Mouse (Mus musculus) right cerebral cortex, postnatal 4 days (tissue): Measurements from ENCODE around the gene Ndufv3.
"Not testable (repeated sequence)": the region's sequence is repeated elsewhere in the genome, so short reads cannot be mapped to it uniquely, and the experiment has no call there.

Experiments used
- DNase-seq: peaks from one replicate; pipeline ENCODE4 v3.0.0-alpha.2; 2022

Gene Ndufv3

GRCm38 (mm10) chr17:31512593-31512992 lies 7.3 kb upstream of the Ndufv3 start:
- no peak for DNase-seq

GRCm38 (mm10) chr17:31514696-31515095 lies 5.2 kb upstream of the Ndufv3 start:
- DNase-seq: no peak

GRCm38 (mm10) chr17:31519344-31519945 lies 470 bp upstream of the Ndufv3 start:
- DNase-seq: no peak

- DNase-seq: peak; percentile 64
Observed at GRCm38 (mm10) chr17:31520895-31521294, 980 bp downstream of the Ndufv3 start.

GRCm38 (mm10) chr17:31521948-31522347 lies 2.0 kb downstream of the Ndufv3 start:
- peak; percentile 56 for DNase-seq

- no peak for DNase-seq
Observed at GRCm38 (mm10) chr17:31525114-31525513, 5.2 kb downstream of the Ndufv3 start.

GRCm38 (mm10) chr17:31525816-31526215 lies 5.9 kb downstream of the Ndufv3 start:
- DNase-seq: no peak

- peak; percentile 60 for DNase-seq
Observed at GRCm38 (mm10) chr17:31529314-31529713, 9.4 kb downstream of the Ndufv3 start.

GRCm38 (mm10) chr17:31531441-31532158 lies 11.7 kb downstream of the Ndufv3 start:
- no peak for DNase-seq

- DNase-seq: not testable (repeated sequence)
Observed at GRCm38 (mm10) chr17:31532331-31532730, 12.4 kb downstream of the Ndufv3 start.

GRCm38 (mm10) chr17:31535358-31535757 lies 15.4 kb downstream of the Ndufv3 start:
- no peak for DNase-seq

GRCm38 (mm10) chr17:31535871-31536629 lies 16.1 kb downstream of the Ndufv3 start:
- peak; percentile 68 for DNase-seq

- no peak for DNase-seq
Observed at GRCm38 (mm10) chr17:31540101-31540500, 20.2 kb downstream of the Ndufv3 start.

GRCm38 (mm10) chr17:31540809-31541459 lies 21.0 kb downstream of the Ndufv3 start:
- no peak for DNase-seq

- no peak for DNase-seq
Observed at GRCm38 (mm10) chr17:31541460-31541831, 21.5 kb downstream of the Ndufv3 start.

GRCm38 (mm10) chr17:31543574-31543973 lies 23.7 kb downstream of the Ndufv3 start:
- DNase-seq: no peak

GRCm38 (mm10) chr17:31546444-31547196 lies 26.7 kb downstream of the Ndufv3 start:
- no peak for DNase-seq

GRCm38 (mm10) chr17:31547974-31548373 lies 28.1 kb downstream of the Ndufv3 start:
- no peak for DNase-seq

- DNase-seq: no peak
Observed at GRCm38 (mm10) chr17:31549389-31549788, 29.5 kb downstream of the Ndufv3 start.

- not testable (repeated sequence) for DNase-seq
Observed at GRCm38 (mm10) chr17:31552601-31553000, 32.7 kb downstream of the Ndufv3 start.

- DNase-seq: no peak
Observed at GRCm38 (mm10) chr17:31556253-31556652, 36.3 kb downstream of the Ndufv3 start.

- no peak for DNase-seq
Observed at GRCm38 (mm10) chr17:31557124-31557880, 37.4 kb downstream of the Ndufv3 start.
